Mouse (Mus musculus) lung, adult 2 months (tissue): ENCODE data around the gene Samd14.

Source experiments
- CTCF ChIP-seq: fragments of 200-500 bp; IDR thresholded peaks from 2 replicates; pipeline ENCODE4 v1.5.1; 2011; ENCODE audit warnings: mild to moderate bottlenecking, low read length, control low read depth; ENCODE audit not compliant: insufficient read depth
- POLR2A ChIP-seq: fragments of 200-500 bp; IDR thresholded peaks from 2 replicates; pipeline ENCODE4 v1.6.1; 2011; ENCODE audit warnings: low read depth, mild to moderate bottlenecking, control low read depth, low read length, borderline replicate concordance; ENCODE audit errors: extremely low read depth

DNA sequence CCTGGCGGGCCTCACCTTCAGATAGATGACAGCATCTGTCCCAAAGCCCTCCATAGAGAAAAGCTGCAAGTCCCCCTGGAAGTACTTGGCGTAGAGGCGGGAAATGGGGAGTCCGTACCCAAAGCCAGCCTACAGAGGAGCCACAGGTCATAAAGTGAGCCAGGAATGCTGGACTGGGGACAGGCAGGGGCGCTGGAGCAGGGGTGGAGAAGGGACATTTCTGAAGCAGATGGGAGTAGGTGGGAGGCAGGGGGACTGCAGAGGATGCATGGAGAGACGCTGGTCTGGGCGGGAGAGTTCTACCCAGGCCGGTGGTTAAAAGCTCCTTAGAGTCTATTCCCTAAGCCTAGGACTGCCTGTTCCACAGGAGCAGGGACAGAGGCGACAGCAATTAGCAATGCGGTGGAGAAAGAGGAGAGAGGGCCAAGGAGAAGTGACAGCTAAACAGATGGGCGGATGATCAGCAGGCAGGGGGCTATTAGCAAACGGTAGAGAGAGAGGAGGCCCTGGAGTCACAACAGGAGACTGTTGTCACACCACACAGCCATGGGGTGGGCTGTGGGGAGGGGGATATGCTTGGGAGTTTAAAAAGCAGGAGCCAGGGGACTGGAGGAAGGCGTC lies 18.3 kb downstream of the Samd14 start:
- TF ChIP-seq CTCF, result no peak
- no peak for TF ChIP-seq POLR2A
